Mouse (Mus musculus): ENCODE data around the gene Brms1.

DNA sequence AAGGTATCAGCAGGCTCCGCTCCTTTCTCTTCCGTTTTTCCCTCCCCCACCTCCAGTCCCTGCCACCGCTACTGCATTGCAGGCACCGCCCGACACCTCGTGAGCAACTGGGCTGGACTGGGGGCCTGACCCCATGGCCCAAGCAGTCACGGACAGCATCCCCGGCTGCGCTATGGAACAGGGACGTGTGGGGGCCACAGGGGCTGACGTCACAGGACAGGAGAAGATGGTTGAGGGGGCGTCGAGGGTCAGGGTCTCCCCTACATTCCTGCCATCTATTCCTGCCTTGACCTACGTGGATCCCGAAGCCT lies 43.6 kb downstream of the Brms1 start:
- TF ChIP-seq EP300 (IDR thresholded peaks at IDR 0.05): no peak
- TF ChIP-seq CTCF (IDR thresholded peaks at IDR 0.05): no peak

All from lung, postnatal 0 days (tissue).